ENCODE assay signal across 8 mouse cellular contexts in the genomic region with DNA sequence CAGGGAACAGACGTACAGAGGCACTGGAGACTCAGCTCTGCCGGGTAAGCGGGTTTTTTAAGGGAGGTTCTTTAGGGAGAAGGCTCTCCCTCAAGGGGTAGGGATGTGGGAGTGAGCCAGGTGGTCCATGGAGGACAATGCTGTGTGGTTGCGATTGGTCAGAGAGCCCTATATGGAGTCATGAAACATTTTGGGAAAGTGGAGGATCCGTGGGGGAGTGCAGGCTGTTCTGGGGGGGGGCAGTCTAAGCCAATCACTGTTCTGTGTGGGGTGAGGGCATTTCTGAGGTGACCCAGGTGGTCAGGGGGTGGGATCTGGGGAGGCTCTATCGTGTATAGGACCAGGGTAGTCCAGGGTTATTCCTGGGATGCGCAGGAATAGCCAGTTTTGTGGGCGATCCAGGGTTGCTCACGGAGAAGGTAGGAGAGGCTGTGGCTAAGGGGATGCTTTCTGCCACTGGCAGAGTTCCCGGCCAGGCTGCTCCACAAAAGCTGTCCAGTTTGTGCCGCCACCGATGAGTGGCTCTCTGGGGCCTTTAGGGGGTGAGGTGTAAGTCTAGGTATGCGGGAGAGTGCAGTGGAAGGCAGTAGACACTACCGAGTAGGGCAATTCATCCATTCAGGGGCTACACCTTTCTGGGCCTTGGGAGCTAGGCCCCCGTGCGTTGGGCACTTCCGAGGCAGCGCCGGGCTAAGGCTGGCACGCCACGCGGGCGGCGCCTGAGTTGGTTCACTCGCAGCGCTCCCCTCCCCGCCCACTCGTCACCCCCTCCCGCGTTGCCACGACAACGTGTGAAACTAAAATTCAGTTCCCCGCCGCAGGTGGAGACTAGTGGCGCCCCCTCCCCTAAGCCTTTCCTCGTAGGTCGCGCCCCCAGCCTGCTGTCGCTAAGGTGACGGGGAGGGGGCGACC. TPM values are rescaled to one million over a fixed set of nuclear protein-coding genes. Genes with fewer than 3 reads are reported as not detected.
DNase-seq lines count a peak whose midpoint lies in the region; ATAC-seq and TF ChIP-seq lines count a peak whose summit lies in the region.

No protein-coding gene starts in this region.

- peak overlapping the region; percentile 76 for H3K9ac ChIP-seq in forebrain, embryonic 13.5 days
- H3K9ac ChIP-seq in hindbrain, embryonic 15.5 days: peak overlapping the region; percentile 77

- H3K27me3 ChIP-seq in E14TG2a.4 (ENCODE audit: insufficient read depth, low read length): peaks cover 55% of the 10 kb centered on the region
- H3K27me3 ChIP-seq in forebrain, embryonic 13.5 days: peaks cover 36% of the 10 kb centered on the region
- H3K27me3 ChIP-seq in hindbrain, embryonic 15.5 days: 0 out of 2 replicates have a peak, but pooled peaks cover 3% of the 10 kb centered on the region

- ATAC-seq in forebrain, embryonic 13.5 days: peak; percentile 23
- ATAC-seq in hindbrain, embryonic 15.5 days (ENCODE audit: low FRiP score, low read depth): peak; percentile 19; the same call in 1 of the 2 replicates

- TF ChIP-seq CTCF in E14TG2a.4 (conservative IDR thresholded peaks at IDR 0.05; ENCODE audit: low read length): no peak
- no peak for TF ChIP-seq CTCF in bone marrow macrophage, adult 2 months (IDR thresholded peaks at IDR 0.05; ENCODE audit: low read depth, low read length)

- intact Hi-C loops in left cerebral cortex, postnatal 10 days (cut with DNase I): no loop called here

- peaks cover 51% of the 10 kb centered on the region for H3K4me1 ChIP-seq in E14TG2a.4 (replicated peaks; ENCODE audit: low read depth, low read length)
- no peaks in the 10 kb centered on the region for H3K4me1 ChIP-seq in bone marrow macrophage, adult 2 months (ENCODE audit: control insufficient read depth, insufficient read depth, low read length)
- peaks cover 37% of the 10 kb centered on the region for H3K4me1 ChIP-seq in forebrain, embryonic 13.5 days
- peaks cover 36% of the 10 kb centered on the region for H3K4me1 ChIP-seq in hindbrain, embryonic 15.5 days (replicated peaks)

- peak overlapping the region; percentile 86 for H3K4me2 ChIP-seq in forebrain, embryonic 13.5 days
- peak overlapping the region; percentile 96 for H3K4me2 ChIP-seq in hindbrain, embryonic 15.5 days

- TF ChIP-seq POLR2A in bone marrow macrophage, adult 2 months (IDR thresholded peaks at IDR 0.05; ENCODE audit: borderline replicate concordance, low read depth, low read length): no peak

- H3K27ac ChIP-seq in bone marrow macrophage, adult 2 months (ENCODE audit: insufficient read depth, low read depth, low read length): no peak overlapping the region
- H3K27ac ChIP-seq in forebrain, embryonic 13.5 days: no peak overlapping the region
- H3K27ac ChIP-seq in hindbrain, embryonic 15.5 days (replicated peaks): peak overlapping the region; percentile 88

- H3K9me3 ChIP-seq in E14TG2a.4 (ENCODE audit: low read length): no peaks in the 10 kb centered on the region
- H3K9me3 ChIP-seq in forebrain, embryonic 13.5 days (replicated peaks): no peaks in the 10 kb centered on the region
- no peaks in the 10 kb centered on the region for H3K9me3 ChIP-seq in hindbrain, embryonic 15.5 days

- peak overlapping the region; percentile 80 for H3K4me3 ChIP-seq in E14TG2a.4 (replicated peaks; ENCODE audit: low read length)
- H3K4me3 ChIP-seq in bone marrow macrophage, adult 2 months (ENCODE audit: insufficient read depth, low read length): peak overlapping the region; percentile 33; the same call in 1 of the 2 replicates
- peak overlapping the region; percentile 73 for H3K4me3 ChIP-seq in forebrain, embryonic 13.5 days
- H3K4me3 ChIP-seq in hindbrain, embryonic 15.5 days: peak overlapping the region; percentile 64

- 2% methylated on average over 41 of the region's 41 CpGs for WGBS in forebrain, embryonic 13.5 days
- WGBS in hindbrain, embryonic 15.5 days: 3% methylated on average over 40 of the region's 41 CpGs

- H3K36me3 ChIP-seq in E14TG2a.4 (ENCODE audit: insufficient read depth, low read length): peaks cover 4% of the 10 kb centered on the region; the same call in 1 of the 2 replicates
- peaks cover 6% of the 10 kb centered on the region for H3K36me3 ChIP-seq in forebrain, embryonic 13.5 days (ENCODE audit: poor library complexity, severe bottlenecking)
- peaks cover 8% of the 10 kb centered on the region; the same call in 1 of the 2 replicates for H3K36me3 ChIP-seq in hindbrain, embryonic 15.5 days

- peak; percentile 73 to 90 for DNase-seq in left cerebral cortex, postnatal 10 days (ENCODE audit: extremely low spot score in 1 of 2, low spot score in 2 of 2)
- peak; percentile 52 to 64 for DNase-seq in lung, postnatal 4 days
- peak; percentile 86 for DNase-seq in right cerebral cortex, postnatal 25 days
- no peak for DNase-seq in urinary bladder, postnatal 10 days (ENCODE audit: low spot score)

RNA-seq across cellular contexts. Expression of a gene that starts 1.1 kb away (rescaled TPM):
- not detected in 2 replicates for polyA plus RNA-seq in bone marrow macrophage, adult 2 months (2012; ENCODE audit: insufficient read depth, insufficient read length, missing spikeins)
- polyA plus RNA-seq in forebrain, embryonic 13.5 days (2015; fragmentation: Nextera tagmentation; extraction: Ambion mirVana): 7.1 and 9.5 TPM in 2 replicates
- polyA plus RNA-seq in hindbrain, embryonic 15.5 days (2015; fragmentation: Nextera tagmentation; extraction: Ambion mirVana): 9.6 and 11.2 TPM in 2 replicates
- total RNA-seq in left cerebral cortex, postnatal 10 days (2021): 100 to 1,000 TPM; 196 to 197 TPM

RNA-seq across cellular contexts. Expression of a gene that starts 21.1 kb away (rescaled TPM):
- 30.4 and 33.6 TPM in 2 replicates for polyA plus RNA-seq in bone marrow macrophage, adult 2 months (2012; ENCODE audit: insufficient read depth, insufficient read length, missing spikeins)
- 12.7 and 13.7 TPM in 2 replicates for polyA plus RNA-seq in forebrain, embryonic 13.5 days (2015; fragmentation: Nextera tagmentation; extraction: Ambion mirVana)
- 33.4 and 35.4 TPM in 2 replicates for polyA plus RNA-seq in hindbrain, embryonic 15.5 days (2015; fragmentation: Nextera tagmentation; extraction: Ambion mirVana)
- total RNA-seq in left cerebral cortex, postnatal 10 days (2021): 10 to 100 TPM; 33.1 to 33.4 TPM

RNA-seq across cellular contexts. Expression of a gene that starts 44.6 kb away (rescaled TPM):
- not detected in 2 replicates for polyA plus RNA-seq in bone marrow macrophage, adult 2 months (2012; ENCODE audit: insufficient read depth, insufficient read length, missing spikeins)
- 47.3 and 53.2 TPM in 2 replicates for polyA plus RNA-seq in forebrain, embryonic 13.5 days (2015; fragmentation: Nextera tagmentation; extraction: Ambion mirVana)
- polyA plus RNA-seq in hindbrain, embryonic 15.5 days (2015; fragmentation: Nextera tagmentation; extraction: Ambion mirVana): 78.0 and 87.6 TPM in 2 replicates
- total RNA-seq in left cerebral cortex, postnatal 10 days (2021): 100 to 1,000 TPM; 189 to 195 TPM

Comparison
In these comparisons a context has a peak if more than half of its experiments do, and no peak if none do; other contexts are left out.
1. RNA of a gene that starts 44.6 kb away (polyA plus RNA-seq): 78.0 to 87.6 TPM in hindbrain, embryonic 15.5 days and 47.3 to 53.2 TPM in forebrain, embryonic 13.5 days; not detected in bone marrow macrophage, adult 2 months; every median in the first group is over 10 times any median in the second.
2. Peak in every context shown above with its lines, with median percentiles within 50 percentile points of each other: H3K4me3 ChIP-seq.